Mouse (Mus musculus) brain, embryonic 14.5 days (tissue): ENCODE measurements at regions not wholly inside any gene's neighbourhood (a gene's known extent, or its start where the extent isn't known, plus 50 kb on each side); places are given as distances from the start of the nearest gene placed in this dataset.

Experiments
- CTCF ChIP-seq: fragments of 200-500 bp; IDR thresholded peaks from 2 replicates; pipeline ENCODE4 v1.5.1; 2012; ENCODE audit warnings: inconsistent platforms, mild to moderate bottlenecking, moderate library complexity, borderline replicate concordance; ENCODE audit not compliant: insufficient read depth, insufficient read length; ENCODE audit errors: extremely low read depth
- POLR2A ChIP-seq: fragments of 200-500 bp; IDR thresholded peaks from 2 replicates; pipeline ENCODE4 v1.6.1; 2012; ENCODE audit warnings: mild to moderate bottlenecking, inconsistent platforms, borderline replicate concordance; ENCODE audit not compliant: poor library complexity, insufficient read depth, insufficient read length, severe bottlenecking; ENCODE audit errors: extremely low read depth

DNA sequence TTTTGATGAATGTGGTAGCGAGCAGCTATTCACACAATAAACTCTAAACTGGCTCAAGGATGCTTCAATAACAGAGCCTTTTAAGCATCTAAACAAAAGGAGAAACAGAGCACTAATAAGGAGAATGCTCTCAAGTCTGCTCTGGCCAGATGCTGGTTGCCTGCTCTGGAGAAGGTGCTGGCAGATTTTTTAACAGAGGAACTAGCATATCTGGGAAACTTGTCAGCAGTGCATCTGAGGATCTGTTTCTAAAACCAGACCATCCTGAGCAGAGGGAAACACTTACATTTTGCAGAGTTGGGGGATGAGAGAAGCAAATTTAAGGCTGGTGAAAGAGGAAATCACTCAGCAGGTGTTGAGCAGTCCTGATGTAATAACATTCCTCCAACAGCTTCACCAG lies 2748.6 kb upstream of the Gm7489 start:
- TF ChIP-seq CTCF (no peak), POLR2A (no peak)
